Mouse (Mus musculus) B cell, adult (primary cell): ENCODE results near the gene Mpp2. TPM values are rescaled to one million over a fixed set of nuclear protein-coding genes. Genes with fewer than 3 reads are reported as not detected.

Source experiments
- total RNA-seq: library from RNA; stranded (reverse); gene quantifications from 4 replicates; pipeline ENCODE4 v1.2.4, GENCODE M21; 2023; ENCODE audit not compliant: inconsistent age

The Mpp2 gene
- not detected in 4 replicates for total RNA-seq

DNA sequence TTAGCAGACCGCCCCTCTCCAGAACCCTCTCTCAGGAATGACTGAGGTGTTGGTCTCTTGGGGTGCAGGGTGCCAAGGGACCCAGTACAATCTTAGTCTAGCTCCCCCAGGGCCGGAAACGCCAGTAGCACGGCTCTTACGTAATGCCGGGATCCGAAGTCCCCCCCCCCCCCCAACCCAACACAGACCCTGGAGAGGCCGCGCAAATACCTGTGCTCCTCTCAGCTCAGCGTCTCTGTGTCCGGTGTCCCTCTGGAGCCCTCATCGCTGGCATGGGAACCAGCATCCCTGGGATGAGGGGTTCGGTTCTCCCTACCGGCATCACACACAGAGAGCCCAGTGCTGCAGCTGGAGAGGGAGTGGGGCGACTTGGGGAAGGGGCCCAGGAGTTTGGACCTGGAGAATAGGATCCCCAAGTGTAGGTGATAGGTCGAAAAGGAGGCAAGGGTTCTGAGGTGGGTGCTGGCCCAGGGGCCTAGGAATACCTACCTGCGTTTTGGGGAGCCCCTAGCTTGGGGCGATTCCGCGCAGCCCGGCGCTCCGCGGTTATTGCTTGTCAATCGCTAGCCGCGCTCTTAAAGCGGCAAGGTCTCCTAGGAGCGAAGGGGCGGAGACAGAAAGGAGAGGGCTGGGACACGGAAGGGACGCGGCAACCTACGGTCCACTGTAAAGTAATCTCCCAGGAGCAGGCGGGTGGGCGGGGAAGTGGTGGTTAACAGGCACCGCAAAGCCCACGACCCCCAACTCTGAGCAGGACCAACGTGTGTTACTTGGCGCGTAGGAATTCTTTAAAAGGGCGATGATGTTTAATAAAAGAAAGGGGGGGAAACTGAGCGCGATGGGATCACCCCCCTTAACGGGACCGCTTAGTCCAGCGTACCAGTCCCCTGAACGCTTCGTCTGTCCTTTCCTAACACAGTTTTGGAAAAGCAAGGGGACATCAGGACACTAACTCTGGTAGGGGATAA is at the start of gene Mpp2:
Mpp2 (minus strand) TSS at position 585 of the 968 bp plus-strand sequence.

DNA sequence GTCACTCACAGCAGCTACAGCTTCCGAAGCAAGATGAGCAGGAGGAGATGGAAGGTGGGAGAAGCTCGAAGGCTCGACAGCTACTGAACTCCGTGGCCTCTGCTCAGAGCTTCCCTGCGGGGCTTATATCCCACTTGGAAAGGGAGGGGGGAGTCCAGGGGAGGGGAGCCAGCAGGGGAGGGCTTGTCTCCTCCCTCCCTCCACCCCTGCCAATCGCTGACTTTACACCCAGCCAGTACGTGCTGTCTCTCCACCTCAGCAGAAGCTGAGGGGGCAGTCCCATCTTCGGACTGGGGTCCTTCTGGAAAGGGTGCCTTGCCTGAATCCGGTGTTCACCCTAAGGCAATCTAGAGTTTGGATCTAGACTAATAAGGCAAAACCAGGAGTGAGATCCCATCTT is 19.4 kb upstream of the Mpp2 start, which contains the start of gene Pyy:
Pyy (minus strand) TSS at position 101 of the 400 bp plus-strand sequence.

DNA sequence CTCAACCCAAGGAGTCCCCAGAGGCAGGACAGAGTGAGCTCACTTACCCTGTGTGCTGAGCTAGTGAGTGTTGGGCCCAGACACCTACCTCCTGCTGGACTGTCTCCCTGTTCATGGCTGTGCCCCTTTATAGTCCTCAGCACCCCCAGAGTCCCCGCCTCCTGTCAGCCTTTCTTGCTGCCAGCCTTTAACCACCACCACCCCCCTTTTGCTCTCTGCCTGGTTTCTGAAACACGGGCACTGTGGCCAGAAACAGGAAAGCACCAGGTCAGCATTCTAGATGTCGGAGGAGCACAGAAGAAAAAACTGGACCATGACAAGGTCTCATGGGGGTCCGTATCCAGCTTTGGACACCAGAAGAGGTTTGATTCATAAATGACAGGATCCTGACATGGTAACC is 12.9 kb upstream of the Mpp2 start, which contains the start of gene Ppy:
Ppy (minus strand) TSS at position 101 of the 400 bp plus-strand sequence.

DNA sequence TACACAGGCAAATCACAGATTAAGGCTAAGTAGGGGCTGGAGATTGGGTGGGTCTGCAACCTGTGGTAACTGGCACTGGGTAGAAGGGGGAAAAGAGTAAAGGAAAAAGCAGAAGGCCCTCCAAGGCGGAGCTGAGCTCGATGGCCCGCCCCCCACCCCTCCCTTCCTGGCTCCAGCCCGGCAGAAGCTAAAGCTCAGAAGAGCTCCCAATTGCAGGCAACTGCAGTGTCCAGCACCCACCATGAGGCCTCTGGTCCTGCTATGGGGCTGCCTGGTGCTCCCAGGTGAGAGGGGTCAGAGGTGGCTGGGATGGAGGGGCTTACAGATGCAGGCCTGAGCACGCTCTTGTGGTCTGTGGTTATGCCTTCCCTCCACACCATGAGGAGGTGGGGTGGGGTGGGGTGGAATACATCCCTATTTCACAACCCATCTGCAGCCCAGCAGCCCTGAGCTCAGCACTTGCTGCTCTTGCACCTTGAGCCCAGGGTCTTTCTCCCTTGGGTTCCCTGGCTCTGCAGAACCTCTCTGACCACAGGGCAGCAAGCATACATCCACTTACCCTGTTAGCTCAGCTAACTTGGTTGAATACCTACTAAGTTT is 46.9 kb downstream of the Mpp2 start, which contains the start of gene Cd300lg:
Cd300lg (plus strand) TSS at position 160 of the 600 bp plus-strand sequence.

DNA sequence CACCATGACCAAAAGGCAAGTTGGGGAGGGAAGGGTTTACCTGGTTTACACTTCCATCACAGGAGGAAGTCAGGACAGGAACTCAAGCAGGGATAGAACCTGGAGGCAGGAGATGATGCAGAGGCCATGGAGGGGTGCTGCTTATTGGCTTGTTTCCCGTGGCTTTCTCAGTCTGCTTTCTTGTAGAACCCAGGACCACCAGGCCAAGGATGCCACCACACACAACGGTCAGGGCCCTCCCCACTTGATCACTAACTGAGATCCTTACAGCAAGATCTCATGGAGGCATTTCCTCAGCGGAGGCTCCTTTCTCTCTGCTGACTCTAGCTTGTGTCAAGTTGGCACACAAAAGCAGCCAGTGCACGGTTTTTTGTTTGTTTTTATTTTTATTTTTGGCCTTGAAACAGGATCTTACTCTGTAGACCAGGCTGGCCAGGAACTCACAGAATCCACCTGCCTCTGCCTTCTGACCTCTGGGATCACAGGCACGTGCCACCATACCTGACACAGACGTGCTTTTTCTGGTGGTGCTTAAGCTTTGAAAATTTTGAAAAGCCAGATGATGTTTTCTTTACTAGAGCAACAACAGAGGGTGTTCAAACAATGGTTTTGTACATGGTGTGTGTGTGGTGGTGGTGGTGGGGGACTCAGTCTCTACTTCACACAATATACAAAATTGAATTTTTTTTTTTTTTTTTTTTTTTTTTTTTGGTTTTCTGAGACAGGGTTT is 60.1 kb downstream of the Mpp2 start, which contains the start of gene Mpp3:
Mpp3 (minus strand) TSS at position 375 of the 730 bp plus-strand sequence.

Other genes with a start within 250 kb of the Mpp2 start
- gene Meox1, start 194.1 kb downstream of the Mpp2 start, total RNA-seq, result 0.64 to 1.0 TPM (median 0.83 TPM) in 4 replicates
- gene Sost, start 121.5 kb downstream of the Mpp2 start, total RNA-seq, result not detected in 4 replicates
- not detected in 4 replicates for gene Cfap97d1, start 104.2 kb downstream of the Mpp2 start, total RNA-seq
- 28.7 to 32.8 TPM (median 30.5 TPM) in 4 replicates for gene Dusp3, start 101.5 kb downstream of the Mpp2 start, total RNA-seq
- gene Mpp3, start 60.1 kb downstream of the Mpp2 start, total RNA-seq, result not detected in 4 replicates
- not detected in 4 replicates for gene Cd300lg, start 47.0 kb downstream of the Mpp2 start, total RNA-seq
- not detected in 4 replicates for gene Ppy, start 12.8 kb upstream of the Mpp2 start, total RNA-seq
- gene Pyy, start 19.3 kb upstream of the Mpp2 start, total RNA-seq, result not detected in 4 replicates
- not detected in 4 replicates for gene Nags, start 57.0 kb upstream of the Mpp2 start, total RNA-seq
- 6.8 to 13.3 TPM (median 10.4 TPM) in 4 replicates for gene Tmem101, start 67.9 kb upstream of the Mpp2 start, total RNA-seq
- 50.5 to 63.1 TPM (median 55.9 TPM) in 4 replicates for gene Lsm12, start 96.8 kb upstream of the Mpp2 start, total RNA-seq
- gene G6pc3, start 101.1 kb upstream of the Mpp2 start, total RNA-seq, result 37.1 to 44.6 TPM (median 41.9 TPM) in 4 replicates
- gene Hdac5, start 141.7 kb upstream of the Mpp2 start, total RNA-seq, result 121 to 153 TPM (median 136 TPM) in 4 replicates
- gene BC030867, start 160.4 kb upstream of the Mpp2 start, total RNA-seq, result 0.51 to 2.6 TPM (median 1.4 TPM) in 4 replicates
- not detected in 4 replicates for gene Asb16, start 180.2 kb upstream of the Mpp2 start, total RNA-seq
- 42.2 to 49.5 TPM (median 48.4 TPM) in 4 replicates for gene Tmub2, start 196.4 kb upstream of the Mpp2 start, total RNA-seq
- gene Atxn7l3, start 208.1 kb upstream of the Mpp2 start, total RNA-seq, result 67.0 to 74.5 TPM (median 69.7 TPM) in 4 replicates
- 145 to 164 TPM (median 151 TPM) in 4 replicates for gene Ubtf, start 231.2 kb upstream of the Mpp2 start, total RNA-seq